Mouse (Mus musculus): Measurements from ENCODE around the gene Ppp1r21. TPM values are rescaled to one million over a fixed set of nuclear protein-coding genes. Genes with fewer than 3 reads are reported as not detected.
A peak's percentile ranks its signal among the peaks of the same experiment; 100 is the strongest.

Ppp1r21 gene
- total RNA-seq (2021): 10 to 100 TPM; 81.8 to 84.9 TPM

DNA sequence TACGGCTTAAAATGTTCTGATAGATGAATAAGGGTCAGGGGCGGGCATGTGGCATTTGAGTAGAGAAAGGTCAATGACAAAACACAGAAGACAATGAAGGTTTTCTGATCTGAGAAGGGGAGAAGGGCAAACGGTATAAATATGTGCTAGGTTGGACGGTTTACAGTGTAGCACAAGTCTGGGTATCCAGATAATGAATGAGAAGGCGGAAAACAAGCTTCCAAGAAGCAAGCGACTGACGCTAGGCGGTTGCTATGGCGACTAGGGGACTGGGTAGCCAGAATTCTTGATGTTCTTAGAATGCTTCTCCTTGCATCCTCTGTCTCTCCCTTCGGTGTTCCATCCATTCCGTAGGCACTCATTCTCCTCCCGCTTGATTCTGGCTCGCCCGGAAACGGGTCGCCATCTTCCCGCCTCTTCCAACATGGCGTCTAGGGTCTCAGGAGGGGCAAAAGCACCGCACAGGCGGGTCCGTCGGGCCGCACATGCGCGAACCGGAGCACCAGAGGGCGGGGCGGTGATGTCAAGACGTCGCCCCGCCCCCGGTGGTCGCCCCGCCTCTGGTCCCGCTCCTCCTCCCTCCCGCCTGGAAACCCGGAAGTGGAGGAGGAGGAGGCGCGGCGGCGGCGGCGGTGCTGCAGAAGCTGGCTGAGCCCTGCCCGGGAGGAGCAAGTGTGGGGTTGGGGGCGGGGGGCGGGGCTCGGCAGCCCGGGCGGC is at the start of gene Ppp1r21:
TSS of gene Ppp1r21 (plus strand) at position 600 of the 717 bp plus-strand sequence.
- DNase-seq (ENCODE audit: extremely low spot score in 1 of 2, low spot score in 1 of 2): peak; percentile 94

GRCm38 (mm10) chr17:88480369-88480768 is 49.5 kb upstream of the Ppp1r21 start:
- no peak for DNase-seq (ENCODE audit: extremely low spot score in 1 of 2, low spot score in 1 of 2)

GRCm38 (mm10) chr17:88481062-88481461 is 48.9 kb upstream of the Ppp1r21 start:
- no peak for DNase-seq (ENCODE audit: extremely low spot score in 1 of 2, low spot score in 1 of 2)

GRCm38 (mm10) chr17:88481587-88481986 is 48.3 kb upstream of the Ppp1r21 start:
- no peak for DNase-seq (ENCODE audit: extremely low spot score in 1 of 2, low spot score in 1 of 2)

- no peak for DNase-seq (ENCODE audit: extremely low spot score in 1 of 2, low spot score in 1 of 2)
These were observed 45.4 kb upstream of the Ppp1r21 start for GRCm38 (mm10) chr17:88484539-88484938.

DNA sequence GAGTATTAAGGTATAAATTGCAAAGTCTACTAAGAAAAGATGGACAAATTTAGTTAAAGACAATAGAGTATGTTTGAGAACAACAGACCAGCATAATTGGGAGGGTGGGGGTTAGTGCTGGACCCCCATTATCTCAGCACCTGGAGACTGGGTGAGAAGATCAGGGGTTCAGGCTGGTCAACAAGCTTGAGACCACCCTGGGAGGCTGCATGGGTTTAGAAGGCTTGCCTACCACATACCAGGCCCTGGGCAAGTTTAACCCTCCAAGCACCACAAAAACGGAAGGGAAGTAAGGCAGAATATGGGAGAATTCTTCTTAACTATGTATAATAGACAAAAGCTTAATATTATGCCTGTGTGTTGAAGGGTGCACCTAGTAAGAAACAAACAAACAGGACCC is 45.0 kb upstream of the Ppp1r21 start:
- DNase-seq (ENCODE audit: extremely low spot score in 1 of 2, low spot score in 1 of 2): no peak

DNA sequence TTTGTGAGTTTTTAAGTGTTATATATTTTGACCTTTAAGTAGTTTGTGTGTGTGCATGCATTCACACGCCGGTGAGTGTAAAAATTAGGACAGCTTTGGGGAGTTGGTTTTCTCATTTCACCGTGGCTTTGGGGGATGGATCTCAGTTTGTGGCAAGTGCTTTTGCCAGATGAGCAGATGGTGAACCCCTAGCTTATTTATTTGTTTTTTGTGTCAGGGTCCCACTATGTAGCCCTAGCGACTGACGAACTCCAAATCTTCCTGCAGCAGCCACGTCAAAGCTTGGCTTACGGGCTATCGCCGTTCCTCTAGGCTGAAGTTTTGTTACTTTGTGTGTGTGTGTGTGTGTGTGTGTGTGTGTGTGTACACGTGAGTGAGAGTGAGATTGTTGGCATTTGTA is 39.4 kb upstream of the Ppp1r21 start:
- DNase-seq (ENCODE audit: extremely low spot score in 1 of 2, low spot score in 1 of 2): no peak

GRCm38 (mm10) chr17:88491366-88492106 is 38.4 kb upstream of the Ppp1r21 start:
- no peak for DNase-seq (ENCODE audit: extremely low spot score in 1 of 2, low spot score in 1 of 2)

DNA sequence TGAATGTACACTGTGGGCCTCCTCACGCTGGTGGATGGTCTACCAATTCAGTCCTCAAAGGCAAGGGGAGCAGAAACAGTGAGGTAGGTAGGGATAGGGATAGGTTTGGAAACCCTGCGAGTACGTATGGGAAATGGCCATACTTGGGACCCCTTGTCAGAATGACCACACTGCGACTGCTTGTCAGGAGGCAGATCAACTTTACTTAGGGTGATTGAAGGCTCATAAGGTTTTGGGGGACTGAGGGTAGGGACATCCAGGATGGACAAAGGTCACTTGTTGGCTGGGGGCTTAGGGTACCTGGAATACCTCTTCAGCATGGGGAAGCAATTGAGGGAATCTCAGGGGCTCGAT is 37.8 kb upstream of the Ppp1r21 start:
- DNase-seq (ENCODE audit: extremely low spot score in 1 of 2, low spot score in 1 of 2): no peak

- no peak for DNase-seq (ENCODE audit: extremely low spot score in 1 of 2, low spot score in 1 of 2)
These were observed 36.4 kb upstream of the Ppp1r21 start for GRCm38 (mm10) chr17:88493551-88493950.

DNA sequence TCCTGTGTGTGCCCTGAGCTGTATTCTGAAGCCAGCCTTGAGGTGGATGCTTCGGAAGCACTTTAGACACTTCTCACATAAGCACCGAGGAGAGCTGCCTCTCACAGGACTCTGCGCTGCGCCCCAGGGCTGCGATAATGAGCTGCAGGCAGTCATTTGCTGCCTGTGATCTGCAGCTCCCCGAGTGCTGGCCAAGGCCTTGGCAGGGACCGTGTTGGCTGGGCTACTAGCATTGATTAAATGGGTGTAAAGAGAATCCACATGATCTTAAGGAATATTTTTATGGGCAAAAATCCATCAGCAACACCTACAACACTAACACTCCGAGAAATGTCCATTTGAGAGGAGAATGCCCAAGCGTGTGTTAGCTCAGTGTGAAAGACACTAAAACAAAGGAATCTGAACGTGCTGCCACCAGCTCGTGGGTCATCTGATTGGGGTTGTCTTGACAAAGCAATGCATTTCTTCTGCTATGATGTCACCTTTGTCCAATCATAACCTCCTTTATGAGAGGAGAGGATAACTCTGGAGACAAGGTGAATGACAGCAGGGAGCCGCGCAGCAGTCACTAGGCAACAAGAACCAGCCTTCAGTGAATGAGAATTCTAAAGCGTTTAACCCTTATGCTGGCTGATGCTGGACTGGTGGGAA is 35.7 kb upstream of the Ppp1r21 start:
- DNase-seq (ENCODE audit: extremely low spot score in 1 of 2, low spot score in 1 of 2): peak; percentile 42 to 51

GRCm38 (mm10) chr17:88494772-88495132 is 35.2 kb upstream of the Ppp1r21 start:
- no peak for DNase-seq (ENCODE audit: extremely low spot score in 1 of 2, low spot score in 1 of 2)

DNA sequence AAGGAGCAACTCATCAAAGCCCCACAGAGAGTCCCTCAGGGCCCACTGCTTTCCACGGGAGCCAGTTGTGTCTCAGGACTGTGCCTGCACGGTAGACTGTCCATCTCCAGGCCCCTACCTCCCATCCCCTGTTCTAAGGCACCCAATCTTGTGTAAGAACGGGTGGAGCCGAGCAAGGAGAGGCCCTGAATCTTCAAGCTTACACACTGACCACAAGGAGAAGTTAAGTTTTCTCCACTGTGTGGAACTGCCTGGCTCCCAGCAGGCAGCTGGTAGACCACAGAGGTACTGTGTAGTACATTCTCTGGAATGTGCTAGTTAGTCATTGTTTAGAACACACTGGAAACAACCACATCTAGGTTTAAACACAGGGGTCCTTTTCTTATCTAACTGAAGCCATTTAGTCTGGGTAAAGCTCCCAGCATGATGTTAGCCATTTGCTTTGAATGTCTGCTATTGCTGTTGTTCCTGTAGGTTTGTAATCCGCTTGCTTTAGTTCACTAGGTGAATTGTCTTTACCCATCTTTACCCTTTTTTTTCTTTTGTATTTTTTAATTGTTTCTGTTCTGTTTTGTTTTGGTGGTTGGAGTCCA is 31.7 kb upstream of the Ppp1r21 start:
- DNase-seq (ENCODE audit: extremely low spot score in 1 of 2, low spot score in 1 of 2): no peak

GRCm38 (mm10) chr17:88504056-88504455 is 25.9 kb upstream of the Ppp1r21 start:
- DNase-seq (ENCODE audit: extremely low spot score in 1 of 2, low spot score in 1 of 2): no peak

GRCm38 (mm10) chr17:88505275-88505723 is 24.6 kb upstream of the Ppp1r21 start:
- no peak for DNase-seq (ENCODE audit: extremely low spot score in 1 of 2, low spot score in 1 of 2)

- DNase-seq (ENCODE audit: extremely low spot score in 1 of 2, low spot score in 1 of 2): no peak
These were observed 24.0 kb upstream of the Ppp1r21 start for GRCm38 (mm10) chr17:88505941-88506340.

DNA sequence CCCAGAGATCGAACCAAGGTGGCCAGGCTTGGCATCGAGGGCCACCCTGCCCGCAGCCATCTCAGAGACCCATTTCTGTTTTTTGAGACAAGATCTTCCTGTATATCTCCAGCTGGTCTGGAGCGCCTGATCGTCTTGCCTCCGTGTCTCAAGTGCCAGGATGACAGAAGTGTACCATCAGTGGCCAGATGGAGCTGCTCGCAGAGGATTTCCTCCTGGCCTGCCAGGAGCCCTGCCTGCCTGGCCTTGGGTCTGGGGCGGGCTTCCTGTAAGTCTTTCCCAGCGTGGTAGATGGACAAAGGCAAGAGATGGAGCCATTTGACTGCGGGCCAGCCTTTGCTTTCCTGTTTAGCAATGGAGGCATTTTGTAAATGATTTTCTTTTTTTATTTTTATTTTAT is 22.5 kb upstream of the Ppp1r21 start:
- DNase-seq (ENCODE audit: extremely low spot score in 1 of 2, low spot score in 1 of 2): no peak

GRCm38 (mm10) chr17:88508846-88509508 is 20.9 kb upstream of the Ppp1r21 start:
- no peak for DNase-seq (ENCODE audit: extremely low spot score in 1 of 2, low spot score in 1 of 2)

- no peak for DNase-seq (ENCODE audit: extremely low spot score in 1 of 2, low spot score in 1 of 2)
These were observed 19.9 kb upstream of the Ppp1r21 start for GRCm38 (mm10) chr17:88509999-88510398.

DNA sequence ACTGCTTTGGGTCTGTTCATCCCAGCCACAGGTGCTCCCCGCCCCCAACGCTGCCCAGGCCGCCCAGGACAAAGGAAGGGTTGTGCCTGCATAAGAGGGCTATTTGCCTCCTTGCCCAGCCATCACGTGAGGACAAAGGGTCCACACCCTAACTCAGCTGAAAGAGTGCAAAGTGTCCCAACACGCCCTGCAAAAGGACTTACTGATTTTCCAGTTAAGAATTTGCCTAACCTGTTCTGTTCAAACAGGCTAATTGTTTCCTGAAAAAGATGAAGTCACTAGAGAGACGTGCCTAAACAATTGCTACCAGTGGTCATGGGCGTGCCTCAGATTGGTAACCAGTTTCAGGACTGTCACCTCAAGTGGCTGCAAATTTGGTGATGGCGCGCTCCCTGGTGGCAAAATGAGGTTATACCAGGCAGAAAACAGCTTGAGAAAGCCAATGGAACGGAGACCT is 18.8 kb upstream of the Ppp1r21 start:
- peak; percentile 67 to 90 for DNase-seq (ENCODE audit: extremely low spot score in 1 of 2, low spot score in 1 of 2)

All from layer of hippocampus, postnatal 25 days (tissue).